Mouse (Mus musculus): ENCODE data around the gene Dnah8. TPM values are rescaled to one million over a fixed set of nuclear protein-coding genes. Genes with fewer than 3 reads are reported as not detected.
A peak's percentile ranks its signal among the peaks of the same experiment; 100 is the strongest.

The Dnah8 gene
- total and polyA plus RNA-seq, 3 experiments, result 15.4 to 143 (median 19.5) TPM

DNA sequence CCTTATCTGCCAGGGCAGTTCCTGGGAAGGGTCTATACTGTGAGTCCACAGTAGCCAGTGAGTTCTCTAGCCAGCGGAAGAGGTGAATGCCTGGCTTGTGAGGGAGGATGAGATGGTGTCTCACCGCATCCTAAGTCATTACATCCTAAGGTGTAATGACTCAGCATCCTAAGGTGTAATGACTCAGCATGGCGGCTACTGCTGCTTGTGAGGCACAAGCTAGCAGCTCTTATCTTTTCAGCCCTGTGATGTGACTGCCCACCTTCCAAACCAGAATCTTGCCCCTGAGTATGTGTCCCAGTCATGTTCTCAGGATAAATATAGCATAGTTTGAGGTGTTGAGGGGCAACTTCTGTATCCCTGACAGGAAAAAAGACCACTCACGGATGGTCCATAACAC is 211.3 kb downstream of the Dnah8 start:
- no peak overlapping the region for H3K9ac ChIP-seq (ENCODE audit: control insufficient read depth, low read depth, low read length, poor library complexity, severe bottlenecking)
- DNase-seq (ENCODE audit: low read depth, low spot score), result peak; percentile 79
- H3K36me3 ChIP-seq (ENCODE audit: control insufficient read depth in 1 of 2, insufficient read depth in 2 of 2, low read length in 2 of 2), result peaks cover 0 to 10% of the 10 kb centered on the region in 2 experiments; a peak in 2 of 4 replicates
- no peaks in the 10 kb centered on the region for H3K27me3 ChIP-seq (ENCODE audit: control insufficient read depth in 1 of 2, insufficient read depth in 2 of 2, low read length in 2 of 2)
- TF ChIP-seq GABPA (IDR thresholded peaks at IDR 0.05; ENCODE audit: low read depth, low read length) (peak; percentile 90), BHLHE40 (IDR thresholded peaks at IDR 0.05; ENCODE audit: borderline replicate concordance, low read depth, low read length) (peak; percentile 45; the same call in 1 of the 2 replicates), GATA1 (IDR thresholded peaks at IDR 0.05; ENCODE audit: low read depth, low read length) (peak; percentile 59; the same call in 1 of the 2 replicates), MAFK (IDR thresholded peaks at IDR 0.05; ENCODE audit: borderline replicate concordance, low read depth, low read length) (peak; percentile 58; the same call in 1 of the 2 replicates), EP300 (IDR thresholded peaks at IDR 0.05; ENCODE audit: low read depth in 1 of 2, low read length in 2 of 2) (peak; percentile 60 to 64), MYC (IDR thresholded peaks at IDR 0.05; ENCODE audit: low read depth, low read length) (no peak), KAT2A (conservative IDR thresholded peaks at IDR 0.05; ENCODE audit: low read depth, low read length) (no peak), ETS1 (IDR thresholded peaks at IDR 0.05; ENCODE audit: low read depth, low read length) (peak; percentile 72), TCF12 (IDR thresholded peaks at IDR 0.05; ENCODE audit: low read depth, low read length) (peak; percentile 25; the same call in 1 of the 2 replicates)
- H3K27ac ChIP-seq (ENCODE audit: control insufficient read depth, low read depth, low read length), result peak overlapping the region; percentile 3; the same call in 1 of the 2 replicates
- no peaks in the 10 kb centered on the region for H3K9me3 ChIP-seq (replicated peaks; ENCODE audit: insufficient read depth, low read length)
- peaks cover 2 to 7% of the 10 kb centered on the region in 2 experiments; a peak in 3 of 4 replicates for H3K4me1 ChIP-seq (ENCODE audit: control insufficient read depth in 1 of 2, insufficient read depth in 2 of 2, low read length in 2 of 2)
- no peaks in the 10 kb centered on the region for H3K79me2 ChIP-seq (ENCODE audit: control insufficient read depth, insufficient read depth, low read length, poor library complexity)
- no peak overlapping the region for H3K4me3 ChIP-seq (ENCODE audit: control insufficient read depth in 1 of 2, insufficient read depth in 1 of 2, low read depth in 2 of 2, low read length in 2 of 2)

DNA sequence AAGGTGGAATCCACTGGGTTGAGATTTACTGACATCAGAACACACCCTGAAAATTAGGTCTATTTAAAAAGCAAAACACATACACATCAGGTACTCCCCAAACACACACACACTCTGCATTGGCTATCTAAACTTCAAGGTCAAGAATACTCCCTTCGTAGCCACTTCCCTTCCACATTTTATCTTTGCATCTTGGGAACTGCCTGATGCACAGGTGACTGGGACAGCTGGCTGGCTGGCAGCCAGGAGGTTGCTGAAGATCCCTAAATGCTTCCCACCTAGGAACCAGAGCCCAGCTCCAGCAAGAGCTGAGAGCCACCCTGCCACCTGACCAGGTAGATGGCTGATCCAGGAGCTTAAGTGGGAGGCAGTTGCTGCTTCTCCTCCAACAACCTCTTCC is 212.9 kb downstream of the Dnah8 start:
- Histone ChIP-seq H3K9me3 (replicated peaks; ENCODE audit: insufficient read depth, low read length) (no peaks in the 10 kb centered on the region), H3K36me3 (ENCODE audit: control insufficient read depth in 1 of 2, insufficient read depth in 2 of 2, low read length in 2 of 2) (peaks cover 0 to 10% of the 10 kb centered on the region in 2 experiments; a peak in 2 of 4 replicates), H3K4me1 (ENCODE audit: control insufficient read depth in 1 of 2, insufficient read depth in 2 of 2, low read length in 2 of 2) (peaks cover 2 to 7% of the 10 kb centered on the region in 2 experiments; a peak in 3 of 4 replicates), H3K27me3 (ENCODE audit: control insufficient read depth in 1 of 2, insufficient read depth in 2 of 2, low read length in 2 of 2) (no peaks in the 10 kb centered on the region), H3K27ac (ENCODE audit: control insufficient read depth, low read depth, low read length) (no peak overlapping the region), H3K4me3 (ENCODE audit: control insufficient read depth in 1 of 2, insufficient read depth in 1 of 2, low read depth in 2 of 2, low read length in 2 of 2) (no peak overlapping the region), H3K79me2 (ENCODE audit: control insufficient read depth, insufficient read depth, low read length, poor library complexity) (no peaks in the 10 kb centered on the region), H3K9ac (ENCODE audit: control insufficient read depth, low read depth, low read length, poor library complexity, severe bottlenecking) (no peak overlapping the region)
- TF ChIP-seq ETS1 (IDR thresholded peaks at IDR 0.05; ENCODE audit: low read depth, low read length), result peak; percentile 91
- TF ChIP-seq NRF1 (IDR thresholded peaks at IDR 0.05; ENCODE audit: insufficient read depth, low read depth, low read length, poor library complexity, severe bottlenecking), result no peak
- no peak for TF ChIP-seq MAZ (IDR thresholded peaks at IDR 0.05; ENCODE audit: low read depth, low read length)
- no peak for TF ChIP-seq CTCF (IDR thresholded peaks at IDR 0.05 in 2 of 3, conservative IDR thresholded peaks at IDR 0.05 in 1 of 3; ENCODE audit: control insufficient read depth in 1 of 3, insufficient read depth in 1 of 3, low read depth in 2 of 3, low read length in 3 of 3, poor library complexity in 1 of 3, severe bottlenecking in 1 of 3)
- peak; percentile 27 for DNase-seq (ENCODE audit: low read depth, low spot score)

DNA sequence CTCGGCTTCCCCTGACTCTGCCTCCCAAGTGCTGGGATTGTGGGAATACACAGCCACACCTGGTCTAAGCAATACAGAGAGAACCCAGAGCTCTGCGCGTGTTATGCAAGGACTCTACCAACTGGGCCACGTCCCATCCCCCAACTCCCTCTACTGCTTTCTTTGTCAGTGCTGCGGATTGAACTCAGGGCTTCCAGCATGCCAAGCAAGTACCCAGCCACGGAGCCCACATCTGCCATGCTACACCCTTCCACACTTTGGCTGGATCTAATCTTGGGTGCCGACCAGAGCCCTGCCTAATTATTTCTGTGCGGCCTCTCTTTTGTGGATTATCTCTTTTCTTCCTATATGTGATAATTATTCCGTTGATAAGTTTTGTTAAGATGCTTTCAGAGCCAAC is 215.9 kb downstream of the Dnah8 start:
- no peak overlapping the region for H3K27ac ChIP-seq (ENCODE audit: control insufficient read depth, low read depth, low read length)
- no peaks in the 10 kb centered on the region for H3K9me3 ChIP-seq (replicated peaks; ENCODE audit: insufficient read depth, low read length)
- H3K79me2 ChIP-seq (ENCODE audit: control insufficient read depth, insufficient read depth, low read length, poor library complexity), result no peaks in the 10 kb centered on the region
- H3K36me3 ChIP-seq (ENCODE audit: control insufficient read depth in 1 of 2, insufficient read depth in 2 of 2, low read length in 2 of 2), result peaks cover 0 to 9% of the 10 kb centered on the region in 2 experiments; a peak in 2 of 4 replicates
- no peak overlapping the region for H3K9ac ChIP-seq (ENCODE audit: control insufficient read depth, low read depth, low read length, poor library complexity, severe bottlenecking)
- H3K27me3 ChIP-seq (ENCODE audit: control insufficient read depth in 1 of 2, insufficient read depth in 2 of 2, low read length in 2 of 2), result no peaks in the 10 kb centered on the region
- TF ChIP-seq CHD1 (IDR thresholded peaks at IDR 0.05; ENCODE audit: low read depth, low read length) (no peak), TCF12 (IDR thresholded peaks at IDR 0.05; ENCODE audit: low read depth, low read length) (no peak), BHLHE40 (IDR thresholded peaks at IDR 0.05; ENCODE audit: borderline replicate concordance, low read depth, low read length) (no peak), MEF2A (IDR thresholded peaks at IDR 0.05; ENCODE audit: extremely low read depth, insufficient replicate concordance, low read depth, low read length, poor library complexity, severe bottlenecking) (no peak), ZKSCAN1 (IDR thresholded peaks at IDR 0.05; ENCODE audit: low read depth, low read length) (no peak), NELFE (IDR thresholded peaks at IDR 0.05; ENCODE audit: low read depth, low read length) (no peak), ZC3H11A (IDR thresholded peaks at IDR 0.05; ENCODE audit: low read depth, low read length) (no peak), MAZ (IDR thresholded peaks at IDR 0.05; ENCODE audit: low read depth, low read length) (no peak), TAL1 (IDR thresholded peaks at IDR 0.05; ENCODE audit: low read length) (no peak), MYB (IDR thresholded peaks at IDR 0.05; ENCODE audit: low read depth, low read length) (no peak), RCOR1 (IDR thresholded peaks at IDR 0.05; ENCODE audit: low read depth, low read length) (no peak), CHD2 (IDR thresholded peaks at IDR 0.05; ENCODE audit: low read length) (no peak), POLR2AphosphoS2 (IDR thresholded peaks at IDR 0.05; ENCODE audit: low read length) (no peak), MAFK (IDR thresholded peaks at IDR 0.05; ENCODE audit: borderline replicate concordance, low read depth, low read length) (no peak), EP300 (IDR thresholded peaks at IDR 0.05; ENCODE audit: low read depth in 1 of 2, low read length in 2 of 2) (no peak)
- peaks cover 2 to 6% of the 10 kb centered on the region in 2 experiments; a peak in 3 of 4 replicates for H3K4me1 ChIP-seq (ENCODE audit: control insufficient read depth in 1 of 2, insufficient read depth in 2 of 2, low read length in 2 of 2)
- no peak overlapping the region for H3K4me3 ChIP-seq (ENCODE audit: control insufficient read depth in 1 of 2, insufficient read depth in 1 of 2, low read depth in 2 of 2, low read length in 2 of 2)
- DNase-seq (ENCODE audit: low read depth, low spot score), result no peak

All from MEL (cell line).